Mouse (Mus musculus): Measurements from ENCODE around the gene Ypel4.

Gene Ypel4

DNA sequence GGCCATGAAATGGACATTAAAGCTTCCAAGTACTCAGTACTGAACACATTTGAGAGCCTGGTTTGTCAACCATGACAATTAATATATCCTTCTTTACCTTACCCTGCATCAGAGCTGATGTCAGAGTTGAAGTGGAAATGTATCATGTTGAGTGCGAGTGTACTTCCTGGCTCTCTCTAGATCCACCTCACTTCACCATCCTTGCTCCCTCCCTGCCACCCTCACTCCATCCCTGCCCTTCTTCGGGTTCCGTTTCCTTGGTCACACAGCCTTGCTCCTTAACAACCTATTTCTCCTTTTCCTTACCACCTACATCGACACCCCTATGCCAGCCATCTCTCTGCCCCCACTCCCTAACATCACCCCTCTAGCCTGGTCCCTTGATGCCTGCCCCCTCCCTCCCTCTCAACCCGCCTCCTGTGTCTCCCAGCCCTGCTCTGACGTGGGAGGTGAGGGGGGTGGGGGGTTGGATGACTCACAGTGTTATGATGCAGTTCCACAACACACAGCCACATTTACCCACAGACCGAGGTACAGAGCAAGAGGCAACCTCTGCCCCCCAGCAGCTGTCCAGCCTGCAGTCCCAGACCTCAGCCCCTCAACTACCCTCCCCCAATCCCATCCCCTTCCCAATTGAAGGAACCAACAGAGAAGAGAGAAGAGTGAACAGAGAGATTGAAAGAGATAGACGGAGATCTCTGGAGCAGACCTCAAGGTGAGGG lies at the start of gene Ypel4:
TSS of gene Ypel4 (plus strand) at position 480 of the 722 bp plus-strand sequence.
- DNase-seq, result no peak

DNA sequence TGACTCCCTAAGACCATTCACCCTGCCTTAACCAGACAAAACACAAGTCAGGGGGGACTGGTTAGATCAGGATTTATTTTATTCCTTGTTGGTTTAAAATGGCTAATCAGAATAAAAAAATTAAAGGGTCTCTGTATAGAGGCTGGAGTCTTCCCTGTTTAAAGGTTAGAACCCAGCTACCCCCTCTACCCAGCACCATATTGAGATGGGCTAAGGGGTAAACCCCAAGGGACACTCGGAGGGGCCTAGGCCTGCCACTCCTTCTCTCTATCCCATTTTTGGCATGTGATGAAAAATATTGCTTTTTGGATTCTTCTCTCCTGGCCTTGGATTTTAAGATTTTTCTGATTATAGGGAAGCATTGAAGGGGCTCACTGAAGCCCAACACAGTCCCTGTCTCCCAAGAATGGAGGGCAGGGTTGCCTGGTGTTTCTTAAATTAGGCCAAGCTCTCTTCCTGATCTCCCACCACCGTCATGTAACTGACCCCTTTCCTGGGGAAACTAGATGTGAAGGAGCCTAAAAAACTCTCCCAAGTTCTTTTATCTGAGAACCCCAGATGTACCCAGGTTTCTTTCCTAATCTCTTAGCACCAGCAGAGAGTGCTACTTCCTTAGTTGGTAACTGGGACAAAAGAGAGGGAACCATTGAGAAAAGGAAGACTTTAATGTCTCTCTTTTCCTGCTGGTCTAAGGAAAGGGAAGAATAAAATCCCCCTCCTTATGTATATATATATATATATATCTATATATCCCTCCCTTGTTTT lies 45.6 kb upstream of the Ypel4 start:
- no peak for DNase-seq

DNA sequence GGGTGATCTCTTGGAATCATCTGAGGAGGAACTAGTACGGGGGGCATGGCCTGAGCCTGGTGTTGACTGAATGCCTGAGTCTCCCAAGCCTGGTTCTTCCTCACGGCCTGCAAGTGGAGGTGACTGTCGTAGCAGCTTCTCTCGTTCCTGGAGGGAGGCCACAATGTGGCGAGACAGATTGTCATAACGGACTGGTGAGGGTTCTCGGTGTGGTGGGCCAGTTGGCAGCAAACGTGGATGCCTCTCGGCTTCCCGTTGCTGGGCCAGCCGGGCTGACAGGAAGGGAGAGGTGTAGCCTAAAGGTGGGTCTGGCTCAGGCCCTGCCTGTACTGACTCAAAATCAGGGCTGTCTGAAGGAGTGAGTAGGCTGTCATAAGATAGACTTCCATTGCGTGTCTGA lies 43.8 kb upstream of the Ypel4 start:
- no peak for DNase-seq

DNA sequence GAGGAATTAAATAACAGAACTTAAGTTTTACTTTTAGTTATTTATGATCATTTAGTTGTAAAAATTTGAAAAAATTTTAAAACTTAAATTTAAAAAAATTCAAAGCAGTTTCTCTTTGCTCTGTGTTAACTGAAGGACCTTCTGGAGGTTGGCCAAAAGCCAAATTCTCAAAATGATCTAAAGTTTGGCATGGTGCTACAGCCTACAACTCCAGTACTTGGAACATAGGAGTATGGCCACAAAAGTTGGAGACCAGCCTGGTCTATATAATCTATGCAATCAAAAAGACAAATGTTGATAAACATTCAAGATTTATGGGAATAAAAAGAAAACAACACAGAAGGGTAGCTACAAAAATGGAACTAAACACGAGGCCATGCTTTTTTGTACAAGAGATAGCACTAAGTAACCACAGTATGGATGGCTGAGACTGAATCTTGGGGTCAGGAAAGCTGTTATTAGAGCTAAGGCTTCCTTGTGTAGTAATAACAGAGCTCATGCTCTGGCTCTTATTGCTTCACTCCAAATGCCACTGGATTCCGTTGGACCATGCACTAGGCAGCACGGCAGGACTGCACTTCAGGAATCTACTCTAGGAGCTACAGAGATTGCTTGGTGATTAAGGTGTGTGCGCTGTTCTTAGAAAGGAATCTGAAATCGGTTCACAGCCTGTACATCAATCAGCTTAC lies 38.7 kb upstream of the Ypel4 start:
- no peak for DNase-seq

DNA sequence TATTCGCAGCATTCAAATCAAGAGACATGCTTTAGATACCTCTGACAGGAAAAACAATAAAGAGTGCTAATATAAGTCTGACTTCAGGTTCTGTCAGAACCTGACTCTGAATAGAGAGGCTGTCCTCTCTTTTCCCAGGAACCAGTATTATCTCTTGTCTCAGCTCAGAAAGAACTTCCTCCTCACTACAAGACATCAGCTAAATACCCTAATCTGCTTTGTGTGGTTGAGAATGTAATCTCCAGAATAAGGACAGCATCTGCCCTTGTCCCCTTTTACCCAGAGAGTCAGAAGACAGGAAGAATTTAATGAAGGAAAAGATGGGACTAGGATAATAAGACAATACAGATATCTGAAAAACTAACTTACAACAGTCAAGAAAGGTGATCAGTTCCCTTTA lies 30.4 kb upstream of the Ypel4 start:
- DNase-seq, result no peak

DNA sequence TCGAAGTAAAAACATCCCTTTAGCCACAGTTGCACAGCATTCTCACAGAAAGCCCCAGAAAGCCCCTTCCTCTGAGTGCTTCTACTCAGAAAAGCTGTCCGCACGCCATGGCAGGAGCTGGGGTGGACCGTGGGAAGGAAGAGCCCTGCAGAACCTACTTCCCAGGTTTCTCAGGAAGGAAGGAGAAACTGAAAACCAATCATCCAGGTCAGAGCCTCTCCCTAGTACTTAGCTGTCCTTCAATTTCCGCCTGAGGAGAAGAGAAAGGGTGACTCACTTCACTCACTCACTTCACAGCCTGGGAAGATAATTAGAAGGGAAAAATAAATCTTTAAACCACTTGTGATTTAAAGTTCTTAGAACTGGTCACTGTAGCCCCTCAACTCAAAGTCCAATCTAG lies 29.5 kb upstream of the Ypel4 start:
- no peak for DNase-seq

DNA sequence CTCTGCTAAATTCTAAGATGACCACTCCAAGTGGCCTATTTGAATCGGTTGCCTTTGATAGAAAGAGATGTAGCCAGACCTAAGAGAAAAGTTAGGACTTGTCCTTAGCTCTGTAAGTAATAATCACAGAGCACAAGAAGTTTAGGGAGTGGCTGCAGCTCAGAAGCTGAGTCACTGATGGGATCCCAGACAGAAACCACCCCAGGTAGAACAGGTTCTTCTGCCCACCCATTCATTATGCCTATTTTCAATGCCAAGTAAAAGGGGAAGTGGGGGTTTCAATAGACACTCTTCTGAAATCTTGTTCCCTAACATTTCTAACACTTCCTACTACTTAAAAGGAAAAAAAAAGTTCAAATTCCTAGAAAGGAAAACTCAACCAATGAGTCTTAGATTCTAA lies 28.6 kb upstream of the Ypel4 start:
- no peak for DNase-seq

DNA sequence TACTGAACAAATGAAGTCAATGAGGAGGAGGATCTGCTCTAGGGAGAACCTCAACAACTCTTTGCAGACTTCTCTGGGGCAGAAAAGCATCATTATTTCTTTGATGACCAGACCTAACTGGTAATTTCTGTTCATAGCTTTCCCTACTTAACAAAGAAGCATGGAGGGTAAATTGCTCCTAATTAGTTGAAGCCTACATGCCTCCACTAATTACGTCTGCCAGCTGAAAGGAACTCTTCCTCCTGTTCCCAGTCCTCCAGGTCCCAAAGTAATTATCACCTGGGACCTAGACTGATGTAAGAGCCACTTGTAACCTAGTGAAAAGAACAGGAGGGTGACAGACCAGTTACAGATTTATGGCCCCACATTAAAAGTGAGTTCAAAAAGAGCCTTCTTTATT lies 26.3 kb upstream of the Ypel4 start:
- DNase-seq, result no peak

DNA sequence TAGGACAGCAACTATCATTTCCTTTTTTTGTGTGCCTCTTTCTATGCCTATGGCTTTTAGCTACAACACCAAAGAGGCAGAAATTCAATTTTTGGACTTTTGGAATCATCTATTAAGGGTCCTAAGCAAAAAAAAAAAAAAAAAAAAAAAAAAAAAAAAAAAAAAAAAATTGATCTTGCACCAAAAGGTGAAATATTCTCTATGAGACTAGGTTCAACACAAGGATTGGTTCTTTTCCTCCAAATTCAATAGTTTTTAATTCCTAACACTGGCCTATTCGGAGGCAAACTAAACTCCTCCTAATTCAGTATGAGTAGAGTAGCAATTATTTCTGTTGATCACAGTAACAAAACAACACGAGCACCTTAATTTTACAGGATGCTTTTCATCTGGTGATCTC lies 22.0 kb upstream of the Ypel4 start:
- no peak for DNase-seq

DNA sequence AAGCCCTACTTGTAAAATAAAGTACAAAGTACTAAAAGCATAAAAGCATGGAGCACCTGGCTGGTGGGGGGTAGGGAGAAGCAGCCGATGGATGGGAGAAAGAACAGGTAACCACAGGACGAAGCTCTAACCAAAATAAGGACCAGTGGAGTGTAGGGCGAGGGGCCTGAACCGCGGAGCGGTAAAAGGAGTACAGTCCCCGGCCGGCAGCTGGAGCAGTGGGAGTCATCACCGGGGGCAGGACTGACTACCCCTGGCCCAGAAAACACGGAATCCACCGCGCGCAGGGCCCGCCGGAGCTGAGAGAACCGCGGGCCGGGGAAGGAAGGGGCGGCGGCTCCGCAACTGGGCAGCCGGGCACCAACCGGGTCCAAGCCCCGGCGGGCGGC lies 19.4 kb upstream of the Ypel4 start:
- no peak for DNase-seq

DNA sequence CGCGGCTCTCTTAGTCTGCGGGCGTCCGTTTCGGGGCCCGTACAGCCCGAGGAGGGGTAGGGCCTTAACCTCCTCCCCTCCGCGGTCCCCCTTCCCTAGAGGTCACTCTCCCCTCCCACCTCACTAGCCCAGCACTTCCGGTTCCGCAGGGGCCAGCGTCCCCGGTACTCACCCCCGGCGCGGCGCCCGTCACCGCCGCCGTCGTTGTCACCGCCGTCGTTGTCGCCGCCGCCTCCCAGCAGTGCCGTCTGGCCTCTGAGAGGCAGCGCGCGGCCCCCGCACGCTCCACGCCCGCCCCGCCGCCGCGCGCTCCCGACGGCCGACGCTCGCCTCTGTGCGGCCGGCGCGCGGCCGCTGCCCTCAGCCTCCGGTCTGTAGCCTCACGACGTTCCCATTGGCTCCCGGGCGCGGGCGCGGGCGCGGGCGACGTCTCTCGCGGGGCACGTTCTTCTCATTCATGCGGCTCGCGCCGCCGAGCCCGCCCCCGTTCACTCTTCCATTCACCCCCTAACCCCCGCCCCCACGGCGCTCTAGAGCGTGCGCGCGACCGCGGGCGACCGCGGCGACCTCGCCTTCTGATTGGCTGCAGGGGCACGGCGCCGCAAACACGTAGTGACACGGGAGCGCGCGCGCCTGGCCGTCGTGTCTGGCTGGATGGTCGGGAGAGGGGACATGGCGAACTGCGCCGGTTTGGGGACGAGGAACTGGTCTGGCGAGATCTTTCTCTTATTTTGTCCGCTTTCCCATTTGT lies 18.9 kb upstream of the Ypel4 start, which contains the start of gene Zdhhc5:
TSS of gene Zdhhc5 (minus strand) at position 370 of the 751 bp plus-strand sequence.
- peak; percentile 99 for DNase-seq

DNA sequence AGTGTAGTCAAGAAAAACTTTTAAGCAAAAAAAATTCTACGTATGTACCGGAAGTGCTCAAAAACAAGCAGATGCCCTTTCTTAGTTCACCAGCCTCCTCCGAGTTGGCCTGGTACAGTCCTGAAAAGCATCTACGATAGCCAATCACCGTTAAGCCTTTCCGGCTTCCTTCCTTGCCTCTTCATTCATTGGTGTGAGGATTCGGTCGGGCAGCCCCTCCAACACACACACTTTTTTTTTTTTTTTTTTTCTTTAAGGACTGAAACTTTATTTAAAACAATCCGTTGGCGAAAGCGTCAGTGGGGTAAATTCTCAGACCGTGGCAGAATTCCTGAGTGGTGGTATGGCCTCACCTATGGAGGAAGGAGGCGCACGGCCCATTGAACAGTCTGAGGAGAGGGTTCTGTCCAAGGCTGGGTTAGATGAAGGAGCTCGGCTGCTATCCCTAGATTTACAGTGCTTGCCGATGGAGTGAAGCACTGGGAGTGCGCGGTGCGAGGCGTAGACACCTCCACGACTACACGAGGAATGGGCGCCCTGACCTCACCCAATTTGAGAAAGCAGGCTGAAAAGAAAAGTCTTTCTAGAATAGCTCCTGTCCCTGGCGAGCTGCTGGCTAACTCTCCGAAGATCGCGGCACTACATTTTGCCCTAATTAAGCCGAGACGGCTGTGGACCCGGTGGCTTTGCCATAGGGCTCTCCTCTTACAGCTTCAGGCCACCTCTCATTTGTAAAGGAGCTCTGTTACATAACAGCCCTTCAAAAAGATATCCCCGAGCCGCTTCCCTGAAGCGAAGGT lies 18.1 kb upstream of the Ypel4 start:
- peak; percentile 69 for DNase-seq

DNA sequence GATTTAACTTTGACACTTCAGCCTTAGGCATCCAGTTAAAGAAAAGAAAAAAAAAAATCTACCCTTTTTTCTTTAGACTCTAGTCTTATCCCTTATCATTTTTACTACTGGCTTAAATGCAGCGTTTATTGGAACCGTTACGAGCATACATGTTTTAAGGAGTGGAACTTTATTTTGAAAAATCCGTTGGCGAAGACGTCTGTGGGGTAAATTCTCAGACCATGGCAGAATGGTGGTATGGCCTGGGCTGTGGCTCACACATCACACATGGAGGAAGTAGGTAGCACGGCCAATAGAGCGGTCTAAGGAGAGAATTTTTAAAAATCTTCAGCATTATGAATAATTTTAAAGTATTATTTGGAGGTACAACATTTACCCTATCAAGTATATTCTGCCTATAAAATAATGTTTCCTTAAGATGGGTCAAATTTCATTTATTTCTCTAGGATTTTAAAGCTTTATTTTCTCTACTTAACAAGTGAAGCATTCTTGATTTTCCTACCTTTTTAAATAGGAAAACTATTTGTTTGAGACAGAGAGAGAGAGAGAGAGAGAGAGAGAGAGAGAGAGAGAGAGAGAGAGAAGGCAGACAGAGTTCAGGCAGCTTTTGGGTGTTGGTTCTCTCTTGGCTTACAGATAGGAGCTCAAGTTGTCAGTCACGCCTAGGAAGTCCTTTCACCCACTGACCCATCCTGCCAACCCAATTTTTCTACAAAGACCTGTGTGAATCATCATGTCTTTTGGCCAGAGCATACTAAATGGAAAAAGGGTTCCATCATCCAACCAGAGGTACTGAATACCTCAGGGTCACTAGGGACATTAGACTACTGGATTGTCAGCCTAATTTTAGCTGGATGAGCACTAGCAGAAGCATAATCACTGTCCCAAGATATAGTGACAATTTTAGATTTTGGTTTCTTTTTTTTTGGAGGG lies 17.2 kb upstream of the Ypel4 start:
- no peak for DNase-seq

DNA sequence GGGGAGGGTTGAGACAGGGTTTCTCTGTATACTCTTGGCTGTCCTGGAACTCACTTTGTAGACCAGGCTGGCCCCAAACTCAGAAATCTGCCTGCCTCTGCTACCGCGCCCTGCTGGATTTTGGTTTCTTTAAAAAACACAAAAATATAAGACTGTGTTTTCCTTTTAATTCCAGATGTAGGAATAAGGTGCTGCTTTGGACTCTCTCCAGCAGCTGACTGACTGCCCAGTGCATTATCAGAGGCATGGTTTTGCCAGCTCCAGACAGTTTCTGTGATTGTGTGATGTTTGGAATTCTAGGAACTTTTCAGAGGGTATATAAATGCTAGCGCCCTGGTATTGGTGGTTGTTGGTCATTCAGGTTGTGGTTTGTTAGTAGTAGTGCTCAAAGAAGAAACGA lies 16.5 kb upstream of the Ypel4 start:
- no peak for DNase-seq

DNA sequence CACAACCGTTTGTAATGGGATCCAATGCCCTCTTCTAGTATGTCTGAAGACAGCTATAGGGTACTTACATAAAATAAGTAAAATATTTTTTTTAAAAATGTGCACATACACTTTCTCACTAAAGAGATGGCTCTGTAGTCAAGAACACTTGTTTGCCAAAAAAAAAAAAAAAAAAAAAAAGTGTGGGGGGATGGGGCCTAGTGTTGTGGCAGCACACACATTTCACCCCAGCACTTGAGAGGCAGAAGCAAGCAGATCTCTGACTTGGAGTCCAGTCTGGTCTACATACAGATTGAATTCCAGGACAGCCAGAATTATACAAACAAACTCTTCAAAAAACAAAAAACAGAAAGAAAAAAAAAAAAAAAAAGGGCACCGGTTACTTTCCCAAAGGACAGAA lies 13.1 kb upstream of the Ypel4 start:
- no peak for DNase-seq

DNA sequence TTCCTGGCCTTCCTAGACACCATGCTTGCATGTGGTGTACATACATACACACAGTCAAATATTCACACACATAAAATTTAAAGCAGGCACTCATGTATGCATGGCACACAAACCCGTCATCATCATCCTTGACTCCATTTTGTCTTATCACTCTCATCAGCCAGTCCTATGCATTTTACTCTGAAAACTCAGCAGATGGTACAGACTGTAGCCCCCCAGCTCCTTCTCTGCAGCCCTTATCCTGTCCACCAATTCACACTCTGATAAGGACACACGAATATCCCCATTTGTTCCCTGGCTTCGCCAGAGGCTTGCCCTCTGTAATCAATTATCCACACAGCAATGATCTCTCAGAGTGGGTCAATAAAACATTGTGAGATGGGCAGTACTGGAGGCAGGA lies 12.7 kb upstream of the Ypel4 start:
- no peak for DNase-seq

DNA sequence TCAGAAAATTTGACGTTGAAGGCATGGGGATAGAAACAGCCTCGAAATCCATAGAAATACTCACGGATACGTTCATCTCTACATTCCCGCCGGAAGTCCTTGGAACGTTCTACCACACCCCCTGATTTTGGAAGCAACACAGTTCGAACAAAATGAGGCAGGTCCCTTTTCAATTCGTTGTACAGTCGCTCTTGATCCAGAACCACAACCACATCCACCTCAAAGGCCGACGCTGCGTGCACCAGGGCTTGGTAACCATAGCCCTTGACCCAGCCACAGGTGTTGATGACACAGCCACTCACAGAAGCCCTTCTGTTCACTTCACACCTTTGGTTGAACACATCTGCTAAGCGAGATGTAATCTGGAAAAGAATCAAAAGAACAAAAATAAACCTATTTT lies 10.0 kb upstream of the Ypel4 start:
- DNase-seq, result no peak

DNA sequence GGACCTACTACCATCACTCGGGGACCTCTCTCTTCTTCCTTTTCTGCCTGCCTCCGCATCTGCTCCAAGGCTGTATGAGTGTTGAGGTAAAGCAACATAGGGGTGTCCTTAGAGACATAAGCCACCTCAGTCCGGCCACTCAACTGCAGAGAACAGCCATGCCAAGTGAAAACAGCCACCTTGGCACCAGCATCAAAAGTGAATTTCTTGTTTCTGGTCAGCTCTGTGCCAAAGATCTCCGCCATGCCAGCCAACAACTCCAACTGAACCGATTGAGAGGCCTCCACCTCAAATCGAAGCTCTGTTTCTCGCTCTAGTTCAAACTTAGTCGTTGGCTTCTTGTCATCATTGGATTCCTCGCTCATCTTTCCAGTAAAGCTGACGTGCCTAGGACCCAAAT lies 8.1 kb upstream of the Ypel4 start:
- no peak for DNase-seq

DNA sequence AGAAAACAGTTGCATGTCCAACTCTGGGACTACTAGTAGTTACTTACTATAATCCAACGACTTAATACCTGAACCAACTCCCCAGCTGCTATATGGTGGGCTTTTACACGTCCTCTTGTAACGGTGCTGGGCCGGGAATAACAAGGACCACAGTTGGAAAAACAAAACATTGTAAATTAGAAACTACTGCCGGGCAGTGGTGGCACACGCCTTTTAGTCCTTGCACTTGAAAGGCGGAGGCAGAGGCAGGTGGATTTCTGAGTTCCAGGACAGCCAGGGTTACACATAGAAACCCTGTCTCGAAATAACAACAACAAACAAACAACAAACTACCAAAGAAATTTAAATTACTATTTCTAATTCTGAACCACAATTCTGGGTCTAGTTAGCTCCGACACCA lies 7.1 kb upstream of the Ypel4 start:
- no peak for DNase-seq

DNA sequence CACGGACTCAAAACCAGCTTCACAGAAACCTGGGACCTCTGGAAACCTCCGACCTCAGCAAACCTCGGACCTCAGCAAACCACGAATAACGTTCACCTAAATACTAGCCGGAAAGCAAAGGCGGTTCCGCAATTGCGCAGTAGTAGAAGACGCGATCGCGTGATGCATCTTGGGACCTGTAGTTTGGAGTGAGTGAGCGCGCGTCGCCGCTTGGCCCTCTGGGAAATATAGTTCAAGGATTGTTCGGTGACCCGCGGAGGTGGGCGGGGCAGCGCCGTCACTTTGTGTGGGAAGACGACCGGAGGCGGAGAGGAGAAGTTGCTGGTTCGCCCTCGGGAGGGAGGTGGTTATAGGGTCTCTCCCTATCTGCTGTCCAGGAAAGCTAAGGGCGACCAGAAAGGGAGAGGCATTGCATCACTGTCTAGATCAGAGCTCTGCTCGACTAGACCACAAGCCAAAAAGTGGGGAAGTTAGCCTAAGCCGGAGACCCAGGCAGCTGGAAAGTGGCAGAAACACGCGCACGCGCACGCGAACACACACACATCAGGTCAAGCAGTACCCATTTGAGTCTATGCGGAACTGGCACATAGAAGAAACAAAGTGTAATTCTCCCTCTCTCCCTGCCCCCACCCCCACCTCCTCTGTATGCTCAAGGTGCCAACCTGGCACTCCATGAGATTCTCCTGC lies 6.5 kb upstream of the Ypel4 start, which contains the start of gene Clp1:
TSS of gene Clp1 (minus strand) at position 179 of the 687 bp plus-strand sequence.
- peak; percentile 94 for DNase-seq
